Mouse (Mus musculus) lung, postnatal 4 days (tissue): ENCODE results near the gene Mtor.

Source experiments
- DNase-seq, 2 experiments: peaks; one replicate each; pipeline ENCODE4 v3.0.0; 2021

Mtor gene

DNA sequence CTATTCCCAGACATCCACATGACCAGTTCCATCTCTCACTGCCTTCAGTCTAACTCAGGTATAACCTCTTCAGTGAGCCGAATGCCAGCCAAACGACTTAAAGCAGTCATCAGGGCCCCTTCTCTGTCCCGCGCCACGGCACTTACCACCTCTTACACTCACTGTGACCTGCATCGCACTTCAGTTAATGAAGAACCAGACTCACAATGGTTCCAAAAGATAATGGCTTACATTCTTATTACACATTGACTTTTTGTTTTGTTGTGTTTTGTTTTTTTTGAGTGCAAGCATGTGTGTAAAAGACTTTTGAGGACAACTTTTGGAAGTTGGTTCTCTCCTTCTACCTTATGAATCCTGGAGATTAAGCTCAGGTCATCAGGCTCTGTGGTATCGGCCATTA is 5.8 kb upstream of the Mtor start:
- DNase-seq: no peak

DNA sequence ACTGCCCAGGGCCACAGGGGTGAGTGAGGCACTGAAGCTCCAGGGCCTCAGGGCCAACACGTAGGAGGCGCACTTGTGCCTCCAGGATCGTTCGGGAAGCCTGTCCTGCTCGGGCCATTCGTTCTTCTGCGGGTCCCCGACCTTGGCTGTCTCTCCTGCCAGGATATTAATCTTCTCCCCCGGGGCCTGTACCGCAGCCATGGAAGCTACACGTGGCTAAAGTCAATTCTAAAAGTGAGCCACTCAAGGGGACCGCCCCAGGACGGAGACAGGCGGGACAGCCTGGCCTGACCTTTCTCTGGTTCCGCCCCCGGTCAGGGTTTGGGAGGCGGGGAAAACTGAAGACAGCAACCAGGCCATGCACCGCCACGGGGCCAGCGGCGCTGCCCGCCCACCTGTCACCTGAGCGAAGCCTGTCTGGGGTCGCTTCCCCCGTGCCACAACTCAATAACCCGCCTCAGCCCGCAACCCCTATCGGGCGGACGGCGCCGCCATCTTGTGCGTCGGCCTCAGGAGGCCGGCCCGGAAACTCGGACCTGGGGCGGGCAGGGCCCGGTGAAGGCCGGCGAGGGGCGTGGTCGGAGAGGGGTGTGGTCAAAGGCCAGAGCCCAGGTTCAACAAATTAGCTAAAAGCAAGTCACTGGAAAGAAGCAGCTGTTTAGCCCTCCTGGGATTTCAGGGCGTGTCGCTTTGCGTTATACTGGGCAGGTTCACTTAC is 4.0 kb upstream of the Mtor start, which contains the start of gene Ubiad1:
Gene Ubiad1, minus strand, starts transcription at position 522 of the 718 bp plus-strand sequence.
- peak; percentile 91 to 92 for DNase-seq

DNA sequence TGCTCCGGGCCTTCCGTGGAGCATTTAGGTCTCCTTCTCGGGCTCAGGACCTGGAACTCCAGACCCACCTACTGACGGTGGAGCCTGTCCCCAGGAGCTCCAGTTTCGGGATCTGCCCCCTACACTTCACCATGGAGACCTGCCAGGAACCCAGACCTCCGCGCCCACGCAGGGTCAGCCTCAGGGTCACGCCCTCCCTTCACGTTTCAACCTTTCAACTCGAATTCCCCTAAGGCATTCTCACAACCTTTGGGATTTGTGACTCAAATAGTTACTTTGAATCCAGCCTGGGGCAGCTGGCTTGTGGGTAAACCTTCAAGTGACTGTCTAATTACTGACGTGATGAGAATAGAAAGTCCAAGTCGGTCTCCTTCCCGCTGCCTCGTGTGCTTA is 438 bp downstream of the Mtor start:
- no peak for DNase-seq

DNA sequence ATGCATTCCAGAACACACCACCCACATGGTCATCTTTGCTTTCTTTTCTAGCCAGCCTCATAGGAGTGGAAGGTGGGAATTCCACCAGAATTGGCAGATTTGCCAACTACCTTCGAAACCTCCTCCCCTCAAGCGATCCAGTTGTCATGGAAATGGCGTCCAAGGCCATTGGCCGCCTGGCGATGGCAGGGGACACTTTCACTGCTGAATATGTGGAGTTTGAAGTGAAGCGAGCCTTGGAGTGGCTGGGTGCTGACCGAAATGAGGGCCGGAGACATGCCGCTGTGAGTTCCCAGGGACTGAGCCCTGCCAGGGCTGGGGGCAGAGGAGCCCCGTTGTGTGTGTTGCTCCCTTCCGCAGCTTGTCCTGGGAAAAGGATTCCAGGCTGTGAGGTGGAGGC is 5.3 kb downstream of the Mtor start:
- DNase-seq: no peak

DNA sequence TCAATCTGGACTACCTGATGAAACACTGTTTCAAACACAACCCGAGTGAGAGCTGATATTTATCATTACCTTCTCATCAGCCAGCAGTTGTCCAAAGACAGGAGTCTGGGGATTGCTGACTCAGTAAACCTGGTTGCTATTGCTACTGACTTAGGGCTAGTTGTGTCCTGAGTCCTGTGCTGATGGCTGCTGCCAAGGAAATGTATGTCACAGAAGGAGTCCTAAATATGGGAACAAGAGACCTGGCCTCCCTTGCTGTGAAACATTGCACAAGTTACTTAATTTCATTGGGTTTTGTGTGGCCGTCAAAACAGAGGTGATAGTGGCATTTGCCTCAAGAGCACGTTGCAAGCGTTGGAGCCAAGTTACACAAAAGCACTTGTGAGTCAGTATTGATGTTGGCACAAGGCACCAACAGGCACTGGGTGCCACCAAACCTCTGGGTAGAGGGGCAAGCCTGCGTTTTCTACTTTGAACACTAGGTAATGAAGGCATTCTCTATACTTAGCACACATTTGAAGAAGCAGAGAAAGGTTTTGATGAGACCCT is 7.1 kb downstream of the Mtor start:
- DNase-seq: no peak

DNA sequence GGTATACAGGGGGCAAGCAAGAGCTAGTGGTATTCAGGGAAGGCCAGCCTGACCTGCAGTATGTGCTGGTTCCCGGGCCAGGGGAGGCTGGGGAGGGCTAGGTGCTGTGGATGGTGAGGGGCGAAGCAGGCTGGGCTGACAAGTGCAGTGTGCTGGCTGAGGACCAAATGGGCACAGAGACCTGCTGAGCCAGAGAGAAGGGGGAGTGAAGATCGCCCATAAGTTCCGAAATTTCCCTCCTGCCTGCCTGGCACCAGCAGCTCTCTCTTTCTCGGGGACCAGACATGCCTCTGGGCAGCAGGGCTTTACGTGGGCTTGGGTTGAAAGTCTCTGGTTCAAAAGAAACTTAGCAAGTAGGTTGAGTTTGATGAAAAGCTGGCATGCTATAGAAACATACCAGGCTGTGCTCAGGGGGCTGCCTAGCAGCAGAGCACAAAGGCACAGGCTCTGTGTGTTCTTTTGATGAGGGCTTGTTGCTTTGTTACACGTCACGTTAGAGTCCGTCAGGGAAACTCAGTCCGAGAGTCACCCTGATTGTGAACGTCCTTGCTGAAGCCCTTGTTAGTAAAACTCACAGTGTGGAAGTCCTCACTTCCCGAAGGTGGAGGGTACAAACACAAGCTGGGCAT is 12.4 kb downstream of the Mtor start:
- DNase-seq: no peak

DNA sequence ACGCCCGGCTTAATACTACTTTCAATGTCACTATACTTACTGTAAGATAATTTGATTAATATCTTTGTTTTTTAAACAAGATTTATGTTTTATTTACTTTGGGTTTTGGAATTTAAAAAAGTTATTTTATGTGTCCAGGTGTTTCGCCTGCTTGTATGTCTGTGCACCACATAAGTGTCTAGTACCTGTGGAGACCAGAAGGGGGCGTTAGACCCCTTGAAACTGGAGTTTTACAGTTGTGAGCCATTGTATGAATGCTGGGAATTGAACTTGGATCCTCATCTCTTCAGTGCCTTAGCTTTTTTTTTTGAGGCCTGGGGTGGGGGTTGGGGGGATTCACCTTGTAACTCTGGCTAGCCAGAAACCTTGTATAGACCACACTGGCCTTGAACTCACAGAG is 13.4 kb downstream of the Mtor start:
- no peak for DNase-seq

DNA sequence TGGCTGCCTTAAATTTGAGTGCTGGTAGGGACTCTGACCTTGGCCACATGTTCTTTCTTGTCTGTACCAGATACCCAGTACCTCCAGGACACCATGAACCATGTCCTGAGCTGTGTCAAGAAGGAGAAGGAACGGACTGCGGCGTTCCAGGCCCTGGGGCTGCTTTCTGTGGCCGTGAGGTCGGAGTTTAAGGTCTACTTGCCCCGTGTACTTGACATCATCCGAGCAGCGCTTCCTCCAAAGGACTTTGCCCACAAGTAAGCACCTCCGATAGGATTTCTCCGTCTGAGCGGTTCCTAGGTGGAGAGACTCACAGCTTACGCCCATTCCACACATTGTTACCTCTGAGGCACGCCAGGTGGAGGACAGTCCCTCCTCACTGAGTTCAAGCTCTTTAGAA is 14.3 kb downstream of the Mtor start:
- no peak for DNase-seq

DNA sequence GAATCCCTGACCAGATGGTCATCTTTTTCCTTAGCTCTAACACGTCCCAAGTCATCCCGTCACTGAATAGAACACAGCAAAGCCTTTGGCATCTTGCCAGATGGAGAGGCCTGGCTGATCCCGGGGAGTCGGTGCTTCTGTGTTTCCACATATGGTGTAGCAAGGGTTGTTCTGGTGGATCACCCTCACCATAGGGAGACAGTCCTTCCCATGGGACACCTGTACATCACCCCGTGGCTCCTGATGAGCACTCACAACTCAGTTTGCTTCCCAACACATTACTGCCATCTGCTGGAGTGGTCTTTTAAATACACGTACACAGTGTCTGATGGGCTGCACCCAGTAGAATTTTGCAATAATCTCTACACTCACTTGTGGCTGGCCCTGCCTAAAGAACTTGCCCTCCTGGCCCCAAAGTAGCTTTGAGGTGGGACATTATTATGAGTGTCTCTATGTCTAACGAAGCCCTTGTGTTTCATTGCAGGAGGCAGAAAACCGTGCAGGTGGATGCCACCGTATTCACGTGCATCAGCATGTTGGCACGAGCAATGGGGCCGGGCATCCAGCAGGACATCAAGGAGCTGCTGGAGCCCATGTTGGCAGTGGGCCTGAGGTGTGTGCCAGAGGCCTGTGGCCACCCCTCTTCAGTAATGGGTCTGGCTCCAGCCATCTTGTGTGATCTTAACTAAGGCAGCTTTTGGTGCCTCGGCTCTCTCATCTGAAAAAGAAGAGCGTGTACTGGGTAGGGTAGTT is 15.0 kb downstream of the Mtor start:
- DNase-seq: peak in 1 of 2 experiments; percentile 28

DNA sequence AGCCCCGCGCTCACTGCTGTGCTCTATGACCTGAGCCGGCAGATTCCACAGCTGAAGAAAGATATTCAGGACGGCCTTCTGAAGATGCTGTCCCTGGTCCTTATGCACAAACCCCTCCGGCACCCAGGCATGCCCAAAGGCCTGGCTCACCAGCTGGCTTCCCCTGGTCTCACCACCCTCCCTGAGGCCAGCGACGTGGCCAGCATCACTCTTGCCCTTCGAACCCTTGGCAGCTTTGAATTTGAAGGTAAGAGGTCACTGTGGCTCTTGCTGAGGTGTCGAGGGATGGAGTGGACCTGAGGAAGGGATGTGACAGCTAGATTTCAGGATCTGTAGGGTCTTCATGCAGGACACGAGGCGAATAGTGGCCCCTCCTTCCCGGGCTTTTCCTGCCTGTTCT is 15.9 kb downstream of the Mtor start:
- no peak for DNase-seq

DNA sequence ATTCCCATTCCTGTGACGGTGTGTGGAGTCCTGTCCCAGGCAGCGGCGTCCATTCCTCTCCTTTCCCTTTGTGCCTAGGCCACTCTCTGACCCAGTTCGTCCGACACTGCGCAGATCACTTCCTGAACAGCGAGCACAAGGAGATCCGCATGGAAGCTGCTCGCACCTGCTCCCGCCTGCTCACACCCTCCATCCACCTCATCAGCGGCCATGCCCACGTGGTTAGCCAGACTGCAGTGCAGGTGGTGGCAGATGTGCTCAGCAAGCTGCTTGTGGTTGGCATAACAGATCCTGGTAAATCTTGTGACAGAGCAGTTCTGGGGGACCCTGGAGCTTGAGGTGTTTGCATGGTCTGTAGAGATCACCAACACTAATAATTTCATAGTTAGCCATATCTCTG is 16.5 kb downstream of the Mtor start:
- DNase-seq: no peak

DNA sequence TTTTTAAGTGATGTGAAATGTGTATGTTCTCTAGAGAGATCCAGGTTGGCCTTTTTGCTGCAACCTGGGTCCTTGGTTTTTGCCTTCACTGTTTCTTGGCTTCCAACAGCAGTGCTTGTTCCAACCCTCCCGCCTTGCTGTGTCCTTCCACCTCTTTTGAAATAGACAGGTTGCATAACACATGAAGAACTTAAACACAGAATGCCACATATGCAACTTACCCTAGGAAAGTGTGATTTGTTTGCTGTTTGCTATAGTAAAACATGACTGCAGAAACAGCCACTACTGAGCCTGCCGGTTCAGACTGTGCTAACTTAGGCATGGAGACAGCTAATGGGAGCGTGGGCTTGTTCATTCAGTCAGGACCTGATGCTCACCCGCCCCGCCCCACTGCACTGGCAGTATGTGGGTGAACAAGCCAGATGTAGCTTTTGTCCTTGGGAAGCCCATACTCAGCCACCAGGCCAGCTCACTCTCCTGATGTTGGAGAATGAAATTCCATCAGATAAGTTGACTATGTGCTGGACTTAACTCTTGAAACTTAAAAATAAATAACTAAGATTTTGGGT is 18.2 kb downstream of the Mtor start:
- no peak for DNase-seq

DNA sequence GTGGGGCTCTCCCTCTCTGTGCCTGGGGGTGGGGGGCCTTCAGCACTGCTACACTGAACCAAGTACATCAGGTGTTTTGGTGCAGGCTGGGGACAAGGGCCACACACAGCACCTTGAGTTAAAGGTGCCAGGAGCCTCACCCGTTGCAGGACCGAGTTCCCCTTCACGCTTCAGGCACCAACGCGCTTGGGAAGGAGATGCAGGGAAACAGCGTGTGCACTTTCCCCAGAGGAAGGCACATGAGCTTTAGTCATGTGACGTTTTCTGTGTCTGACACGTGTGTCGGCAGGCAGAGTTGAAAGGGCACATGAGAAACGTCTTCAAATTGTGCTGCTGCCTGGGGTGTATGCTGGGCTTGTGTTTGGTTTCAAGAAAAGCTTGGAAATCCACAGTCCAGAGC is 20.0 kb downstream of the Mtor start:
- DNase-seq: no peak

DNA sequence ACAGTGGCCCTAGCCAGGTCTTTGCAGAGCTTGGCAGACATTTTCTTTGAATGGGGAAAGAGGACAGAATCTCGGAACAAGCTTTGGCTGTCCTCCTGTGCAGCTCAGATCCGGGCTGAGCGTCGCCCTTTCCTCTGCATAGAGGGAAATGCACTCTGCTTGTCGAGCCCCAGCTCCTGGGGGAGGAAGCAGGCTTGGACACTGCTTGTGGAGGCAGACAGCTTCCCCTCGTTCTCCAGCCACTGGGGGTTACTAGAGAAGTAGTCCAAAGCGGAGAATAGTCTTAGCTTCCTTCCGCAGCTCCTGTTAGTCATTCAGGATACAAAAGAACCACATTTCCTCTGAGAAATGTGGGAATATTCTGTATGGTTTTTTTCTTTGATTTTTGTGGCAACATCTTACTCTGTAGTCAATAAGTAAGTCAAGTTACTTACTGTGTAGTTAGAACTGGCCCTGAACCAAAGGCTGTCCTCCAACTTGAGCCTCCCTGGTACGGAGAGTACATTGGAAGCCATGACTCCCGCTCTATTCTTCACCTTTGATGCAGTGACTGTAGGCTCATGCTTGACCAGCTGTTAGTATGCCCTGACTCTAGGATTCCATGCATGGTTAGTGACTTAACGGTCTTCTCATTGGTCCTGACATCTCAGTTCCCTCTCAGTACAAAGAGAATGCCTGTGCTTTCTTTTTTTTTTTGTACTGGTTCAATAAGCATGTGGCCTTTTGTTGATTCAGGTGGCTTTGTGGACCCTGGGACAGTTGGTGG is 21.3 kb downstream of the Mtor start:
- DNase-seq: no peak

DNA sequence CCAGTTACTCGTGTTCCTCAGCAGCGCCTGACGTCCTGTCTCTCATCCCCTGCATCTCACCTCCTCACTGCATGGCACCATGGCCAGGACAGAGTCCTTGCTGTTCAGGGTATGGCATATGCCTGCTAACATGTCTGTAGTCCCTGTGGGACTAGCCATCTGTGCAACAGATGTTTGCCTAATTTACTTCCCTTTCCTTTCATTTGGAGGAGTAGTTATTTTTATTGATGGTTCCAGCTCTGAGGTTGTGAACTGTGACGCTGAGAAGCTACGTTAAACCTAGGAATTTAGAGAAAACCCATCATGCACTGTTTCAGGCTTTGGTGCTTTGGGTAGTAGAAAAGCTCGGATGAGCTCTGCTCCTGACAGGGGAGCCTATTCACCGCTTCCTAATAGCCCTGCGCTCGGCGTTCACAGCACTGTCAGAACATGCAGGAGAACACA is 23.0 kb downstream of the Mtor start:
- no peak for DNase-seq

DNA sequence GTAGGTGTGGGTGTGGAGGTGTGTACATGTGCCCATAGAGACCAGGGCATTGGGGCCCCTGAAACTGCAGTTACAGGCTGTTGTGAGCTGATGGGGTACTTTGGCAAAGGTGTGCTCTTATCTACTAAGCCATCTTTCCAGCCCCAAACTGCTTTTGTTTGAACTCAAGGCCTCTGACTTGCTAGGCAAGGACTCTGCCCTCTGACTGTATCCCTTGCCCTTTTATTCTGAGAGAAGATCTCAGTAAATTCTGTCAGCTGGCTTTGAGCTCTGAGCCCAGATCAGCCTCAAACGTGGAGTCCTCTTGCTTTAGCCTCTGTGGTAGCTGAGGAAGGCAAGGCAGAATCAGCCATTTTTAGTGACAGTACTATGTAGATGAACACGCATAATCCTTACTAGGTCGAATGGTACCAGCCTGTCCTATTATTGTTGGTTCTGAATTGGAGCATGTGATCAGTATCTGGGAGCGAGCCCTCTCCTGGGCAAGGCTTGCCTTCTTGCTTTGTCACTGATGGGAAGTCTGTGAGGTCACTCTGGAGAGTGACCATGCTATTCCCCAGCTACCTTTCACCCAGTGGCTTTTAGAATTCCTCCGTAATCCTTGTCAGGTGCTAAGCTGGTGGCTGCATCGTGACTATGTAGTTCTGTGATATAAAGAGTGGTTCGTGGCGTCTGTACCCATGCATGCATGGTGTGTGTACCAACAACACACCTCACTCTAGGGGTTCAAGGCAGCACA is 24.2 kb downstream of the Mtor start:
- no peak for DNase-seq

DNA sequence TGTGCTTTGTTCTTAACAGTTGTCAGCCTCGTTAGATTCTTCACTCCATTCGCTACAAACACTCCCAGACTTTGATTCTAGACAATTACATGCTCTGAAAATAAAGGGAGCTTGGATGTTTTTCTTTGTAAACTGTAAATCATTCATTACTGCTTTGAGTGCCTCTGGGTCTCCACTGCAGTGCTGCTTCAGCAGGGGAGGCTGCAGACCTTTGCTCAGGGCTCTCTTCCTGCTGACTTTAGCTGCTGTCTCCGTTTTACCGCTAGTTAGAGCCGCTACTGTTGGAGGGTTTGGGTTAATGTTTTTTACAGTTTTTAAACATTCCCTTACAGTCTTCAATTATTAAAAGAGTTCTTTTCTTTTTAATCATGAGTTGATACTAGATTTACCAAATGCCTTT is 25.1 kb downstream of the Mtor start:
- DNase-seq: no peak

DNA sequence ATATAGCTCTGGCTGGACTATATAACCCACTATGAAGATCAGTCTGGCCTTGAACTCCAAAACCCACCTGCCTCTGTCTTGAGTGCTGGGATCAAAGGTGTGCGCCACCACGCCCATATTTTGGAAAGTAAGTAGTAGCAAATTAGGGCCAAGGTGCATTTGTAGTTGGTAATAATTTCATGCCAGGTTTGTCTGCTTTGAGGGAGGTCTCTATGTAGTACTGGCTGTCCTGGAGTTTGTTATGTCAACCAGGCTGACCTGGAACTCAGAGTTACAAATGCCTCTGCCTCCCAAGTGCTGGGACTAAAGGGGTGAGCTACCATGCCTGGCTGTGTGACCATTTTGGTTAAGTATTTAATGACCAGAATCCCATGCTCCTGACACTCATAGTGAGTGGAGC is 31.8 kb downstream of the Mtor start:
- no peak for DNase-seq

DNA sequence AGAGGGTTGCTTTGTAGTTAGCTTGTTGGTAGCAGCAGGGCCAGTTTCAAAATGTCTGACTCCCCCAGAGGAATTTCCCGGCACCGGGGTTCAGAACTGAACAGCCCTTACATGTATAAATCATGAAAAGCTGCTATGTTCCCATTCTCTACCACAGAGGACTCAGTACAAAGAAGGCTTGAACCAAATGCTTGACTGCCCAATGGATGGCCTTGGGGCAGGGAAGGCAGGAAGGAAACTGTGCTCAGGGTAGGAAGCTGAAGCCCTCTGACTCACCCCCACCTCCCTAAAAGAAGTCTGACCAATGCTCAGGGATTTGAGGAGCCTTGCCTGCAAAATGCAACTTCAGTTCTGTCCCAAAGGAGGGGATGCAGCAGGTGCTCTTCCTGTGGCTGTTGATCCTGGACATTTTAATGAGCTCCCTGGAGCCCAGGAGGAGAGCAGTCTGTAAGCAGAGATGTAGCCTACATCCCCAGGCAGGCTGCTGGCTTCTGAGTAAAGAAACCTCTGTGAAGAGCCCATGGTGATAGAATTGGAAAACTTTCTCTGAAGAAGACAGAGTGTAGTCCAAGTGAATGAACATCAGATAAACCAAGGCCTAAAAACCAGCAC is 33.3 kb downstream of the Mtor start:
- no peak for DNase-seq

DNA sequence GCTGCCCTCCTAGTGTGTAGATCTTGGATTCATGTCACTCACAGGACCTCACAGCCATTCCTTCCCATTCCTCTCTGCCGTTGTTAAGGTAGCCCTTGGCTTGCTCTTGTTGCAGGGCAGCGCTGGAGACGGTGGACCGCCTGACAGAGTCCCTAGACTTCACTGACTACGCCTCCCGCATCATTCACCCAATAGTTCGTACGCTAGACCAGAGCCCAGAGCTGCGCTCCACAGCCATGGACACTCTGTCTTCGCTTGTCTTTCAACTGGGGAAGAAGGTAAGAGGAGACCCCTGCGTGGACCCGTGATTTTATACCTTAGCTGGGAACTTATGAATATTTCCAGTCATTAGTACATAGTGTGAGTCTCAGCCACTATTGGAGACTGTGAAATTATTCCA is 36.1 kb downstream of the Mtor start:
- DNase-seq: no peak

DNA sequence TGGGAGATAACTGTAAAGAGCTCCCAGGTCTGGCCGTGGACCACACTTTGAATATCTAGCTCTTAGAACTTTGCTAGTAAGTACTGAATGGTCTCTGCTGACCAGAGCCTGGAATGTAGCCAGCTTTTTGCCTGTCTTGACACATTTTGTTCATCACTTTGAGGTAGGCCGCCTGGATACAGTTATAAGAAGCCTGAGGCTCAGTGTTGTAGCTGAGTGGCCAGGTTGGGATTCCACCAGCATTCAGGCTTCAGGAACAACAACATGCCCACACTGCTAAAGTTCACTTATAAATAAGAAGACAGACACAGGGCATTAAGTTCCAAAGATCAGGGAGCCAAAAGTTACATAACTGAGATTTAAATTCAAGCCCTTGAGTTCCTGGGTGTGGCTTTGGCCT is 39.4 kb downstream of the Mtor start:
- no peak for DNase-seq
